Mouse (Mus musculus): ENCODE measurements around the gene Bspry. TPM values are rescaled to one million over a fixed set of nuclear protein-coding genes. Genes with fewer than 3 reads are reported as not detected.

The Bspry gene
- polyA plus RNA-seq, 1 experiment from 2014 or later: 0.85 TPM

GRCm38 (mm10) chr4:62440544-62440943 lies 39.3 kb upstream of the Bspry start:
- WGBS: 75% methylated on average over 4 of the region's 4 CpGs
- no peaks in the 10 kb centered on the region for H3K36me3 ChIP-seq (ENCODE audit: control insufficient read depth, insufficient read depth, low read length)
- no peak for ATAC-seq

GRCm38 (mm10) chr4:62440986-62441385 lies 38.9 kb upstream of the Bspry start:
- no peaks in the 10 kb centered on the region for H3K36me3 ChIP-seq (ENCODE audit: control insufficient read depth, insufficient read depth, low read length)
- WGBS: 84% methylated on average over 4 of the region's 4 CpGs
- no peaks in the 10 kb centered on the region for H3K9me3 ChIP-seq (replicated peaks; ENCODE audit: control insufficient read depth, low read length, poor library complexity, severe bottlenecking)
- no peaks in the 10 kb centered on the region for H3K4me1 ChIP-seq (ENCODE audit: control insufficient read depth, insufficient read depth, low read length)
- no peaks in the 10 kb centered on the region for H3K27me3 ChIP-seq (ENCODE audit: control insufficient read depth, insufficient read depth, low read depth, low read length)
- H3K4me2 ChIP-seq (ENCODE audit: low read length): no peak overlapping the region
- no peak overlapping the region for H3K4me3 ChIP-seq (ENCODE audit: low read depth, low read length)
- ATAC-seq: no peak
- no peak overlapping the region for H3K9ac ChIP-seq (ENCODE audit: low read depth, low read length)
- H3K27ac ChIP-seq (ENCODE audit: low read length): no peak overlapping the region

More at GRCm38 (mm10) chr4:62440544-62440943, 39.3 kb upstream of the Bspry start:
- Histone ChIP-seq H3K27me3 (ENCODE audit: control insufficient read depth, insufficient read depth, low read depth, low read length) (no peaks in the 10 kb centered on the region), H3K9me3 (replicated peaks; ENCODE audit: control insufficient read depth, low read length, poor library complexity, severe bottlenecking) (no peaks in the 10 kb centered on the region), H3K4me3 (ENCODE audit: low read depth, low read length) (no peak overlapping the region), H3K4me1 (ENCODE audit: control insufficient read depth, insufficient read depth, low read length) (no peaks in the 10 kb centered on the region), H3K27ac (ENCODE audit: low read length) (no peak overlapping the region), H3K9ac (ENCODE audit: low read depth, low read length) (no peak overlapping the region), H3K4me2 (ENCODE audit: low read length) (no peak overlapping the region)

- Histone ChIP-seq H3K27me3 (ENCODE audit: control insufficient read depth, insufficient read depth, low read depth, low read length) (no peaks in the 10 kb centered on the region), H3K9ac (ENCODE audit: low read depth, low read length) (no peak overlapping the region), H3K36me3 (ENCODE audit: control insufficient read depth, insufficient read depth, low read length) (0 out of 2 replicates have a peak, but pooled peaks cover 2% of the 10 kb centered on the region), H3K27ac (ENCODE audit: low read length) (no peak overlapping the region), H3K9me3 (replicated peaks; ENCODE audit: control insufficient read depth, low read length, poor library complexity, severe bottlenecking) (no peaks in the 10 kb centered on the region), H3K4me2 (ENCODE audit: low read length) (no peak overlapping the region), H3K4me1 (ENCODE audit: control insufficient read depth, insufficient read depth, low read length) (no peaks in the 10 kb centered on the region), H3K4me3 (ENCODE audit: low read depth, low read length) (no peak overlapping the region)
- WGBS: 62% methylated on average over 5 of the region's 5 CpGs
- no peak for ATAC-seq
Observed at GRCm38 (mm10) chr4:62454995-62455394, 24.9 kb upstream of the Bspry start.

GRCm38 (mm10) chr4:62459081-62459480 lies 20.8 kb upstream of the Bspry start:
- Histone ChIP-seq H3K4me3 (ENCODE audit: low read depth, low read length) (no peak overlapping the region), H3K27me3 (ENCODE audit: control insufficient read depth, insufficient read depth, low read depth, low read length) (no peaks in the 10 kb centered on the region), H3K4me2 (ENCODE audit: low read length) (no peak overlapping the region), H3K27ac (ENCODE audit: low read length) (no peak overlapping the region), H3K9ac (ENCODE audit: low read depth, low read length) (no peak overlapping the region), H3K9me3 (replicated peaks; ENCODE audit: control insufficient read depth, low read length, poor library complexity, severe bottlenecking) (no peaks in the 10 kb centered on the region), H3K36me3 (ENCODE audit: control insufficient read depth, insufficient read depth, low read length) (peaks cover 5% of the 10 kb centered on the region; the same call in 1 of the 2 replicates), H3K4me1 (ENCODE audit: control insufficient read depth, insufficient read depth, low read length) (no peaks in the 10 kb centered on the region)
- ATAC-seq: no peak
- 92% methylated on average over 3 of the region's 3 CpGs for WGBS

GRCm38 (mm10) chr4:62460348-62460747 lies 19.5 kb upstream of the Bspry start:
- Histone ChIP-seq H3K27me3 (ENCODE audit: control insufficient read depth, insufficient read depth, low read depth, low read length) (no peaks in the 10 kb centered on the region), H3K4me3 (ENCODE audit: low read depth, low read length) (no peak overlapping the region), H3K9ac (ENCODE audit: low read depth, low read length) (no peak overlapping the region), H3K27ac (ENCODE audit: low read length) (no peak overlapping the region), H3K4me2 (ENCODE audit: low read length) (no peak overlapping the region), H3K4me1 (ENCODE audit: control insufficient read depth, insufficient read depth, low read length) (no peaks in the 10 kb centered on the region), H3K9me3 (replicated peaks; ENCODE audit: control insufficient read depth, low read length, poor library complexity, severe bottlenecking) (no peaks in the 10 kb centered on the region), H3K36me3 (ENCODE audit: control insufficient read depth, insufficient read depth, low read length) (peaks cover 5% of the 10 kb centered on the region; the same call in 1 of the 2 replicates)
- 90% methylated on average over 8 of the region's 8 CpGs for WGBS
- ATAC-seq: no peak

GRCm38 (mm10) chr4:62463124-62463523 lies 16.7 kb upstream of the Bspry start:
- 84% methylated on average over 2 of the region's 2 CpGs for WGBS
- no peak overlapping the region for H3K4me3 ChIP-seq (ENCODE audit: low read depth, low read length)
- peaks cover 3% of the 10 kb centered on the region; the same call in 1 of the 2 replicates for H3K36me3 ChIP-seq (ENCODE audit: control insufficient read depth, insufficient read depth, low read length)
- no peak for ATAC-seq
- H3K27ac ChIP-seq (ENCODE audit: low read length): no peak overlapping the region
- H3K27me3 ChIP-seq (ENCODE audit: control insufficient read depth, insufficient read depth, low read depth, low read length): no peaks in the 10 kb centered on the region
- no peaks in the 10 kb centered on the region for H3K9me3 ChIP-seq (replicated peaks; ENCODE audit: control insufficient read depth, low read length, poor library complexity, severe bottlenecking)
- H3K9ac ChIP-seq (ENCODE audit: low read depth, low read length): no peak overlapping the region
- no peaks in the 10 kb centered on the region for H3K4me1 ChIP-seq (ENCODE audit: control insufficient read depth, insufficient read depth, low read length)
- no peak overlapping the region for H3K4me2 ChIP-seq (ENCODE audit: low read length)

GRCm38 (mm10) chr4:62468158-62468557 lies 11.7 kb upstream of the Bspry start:
- ATAC-seq: no peak
- H3K9me3 ChIP-seq (replicated peaks; ENCODE audit: control insufficient read depth, low read length, poor library complexity, severe bottlenecking): no peaks in the 10 kb centered on the region
- peaks cover 4% of the 10 kb centered on the region for H3K4me1 ChIP-seq (ENCODE audit: control insufficient read depth, insufficient read depth, low read length)
- H3K27me3 ChIP-seq (ENCODE audit: control insufficient read depth, insufficient read depth, low read depth, low read length): no peaks in the 10 kb centered on the region
- H3K36me3 ChIP-seq (ENCODE audit: control insufficient read depth, insufficient read depth, low read length): peaks cover 3% of the 10 kb centered on the region; the same call in 1 of the 2 replicates
- WGBS: 94% methylated on average over 1 of the region's 1 CpGs
- no peak overlapping the region for H3K4me3 ChIP-seq (ENCODE audit: low read depth, low read length)
- H3K4me2 ChIP-seq (ENCODE audit: low read length): no peak overlapping the region
- no peak overlapping the region for H3K9ac ChIP-seq (ENCODE audit: low read depth, low read length)
- H3K27ac ChIP-seq (ENCODE audit: low read length): no peak overlapping the region

GRCm38 (mm10) chr4:62470598-62471051 lies 9.2 kb upstream of the Bspry start, which contains the start of gene Wdr31:
Gene Wdr31 (minus strand): TSS chr4:62470896.
- H3K9me3 ChIP-seq (replicated peaks; ENCODE audit: control insufficient read depth, low read length, poor library complexity, severe bottlenecking): no peaks in the 10 kb centered on the region
- under 1% methylated on average over 30 of the region's 30 CpGs for WGBS
- peak; percentile 97 for ATAC-seq
- H3K27ac ChIP-seq (ENCODE audit: low read length): peak within 1 kb of the TSS; percentile 4
- H3K4me2 ChIP-seq (ENCODE audit: low read length): peak within 1 kb of the TSS; percentile 49
- peak within 1 kb of the TSS; percentile 46 for H3K4me3 ChIP-seq (ENCODE audit: low read depth, low read length)
- H3K27me3 ChIP-seq (ENCODE audit: control insufficient read depth, insufficient read depth, low read depth, low read length): no peaks in the 10 kb centered on the region
- peaks cover 4% of the 10 kb centered on the region for H3K4me1 ChIP-seq (ENCODE audit: control insufficient read depth, insufficient read depth, low read length)
- H3K36me3 ChIP-seq (ENCODE audit: control insufficient read depth, insufficient read depth, low read length): peaks cover 3% of the 10 kb centered on the region; the same call in 1 of the 2 replicates
- peak within 1 kb of the TSS; percentile 64 for H3K9ac ChIP-seq (ENCODE audit: low read depth, low read length)

- H3K36me3 ChIP-seq (ENCODE audit: control insufficient read depth, insufficient read depth, low read length): peaks cover 3% of the 10 kb centered on the region; the same call in 1 of the 2 replicates
- H3K9me3 ChIP-seq (replicated peaks; ENCODE audit: control insufficient read depth, low read length, poor library complexity, severe bottlenecking): no peaks in the 10 kb centered on the region
- H3K27ac ChIP-seq (ENCODE audit: low read length): no peak overlapping the region
- H3K9ac ChIP-seq (ENCODE audit: low read depth, low read length): no peak overlapping the region
- ATAC-seq: no peak
- no peak overlapping the region for H3K4me3 ChIP-seq (ENCODE audit: low read depth, low read length)
- H3K4me2 ChIP-seq (ENCODE audit: low read length): no peak overlapping the region
- peaks cover 4% of the 10 kb centered on the region for H3K4me1 ChIP-seq (ENCODE audit: control insufficient read depth, insufficient read depth, low read length)
- WGBS: 98% methylated on average over 2 of the region's 2 CpGs
- no peaks in the 10 kb centered on the region for H3K27me3 ChIP-seq (ENCODE audit: control insufficient read depth, insufficient read depth, low read depth, low read length)
Observed at GRCm38 (mm10) chr4:62472071-62472470, 7.8 kb upstream of the Bspry start.

Measured in midbrain, embryonic 16.5 days (tissue).